Mouse (Mus musculus) liver, postnatal 0 days (tissue): ENCODE results near the gene M1ap. TPM values are rescaled to one million over a fixed set of nuclear protein-coding genes. Genes with fewer than 3 reads are reported as not detected.
A peak's percentile ranks its signal among the peaks of the same experiment; 100 is the strongest.

Source experiments
- ATAC-seq: fragments of 200-750 bp; cut with Nextera tagmentation; 2 replicates; pipeline ENCODE4 v1.8.0; 2017; ENCODE audit warnings: mild to moderate bottlenecking, moderate library complexity
- DNase-seq: peaks from one replicate; pipeline ENCODE4 v3.0.0-alpha.2; 2016
- H3K27ac ChIP-seq: fragments of 300-500 bp; sonication (generic); 2 replicates; pipeline ENCODE4 v1.5.1; 2014; ENCODE audit warnings: antibody characterized with exemption, moderate library complexity, mild to moderate bottlenecking, low read depth
- H3K27me3 ChIP-seq: fragments of 300-500 bp; sonication (generic); 2 replicates; pipeline ENCODE4 v1.6.1; 2014; ENCODE audit warnings: low read length, control low read depth, mixed read lengths; ENCODE audit not compliant: insufficient read depth
- H3K36me3 ChIP-seq: fragments of 300-500 bp; sonication (generic); replicated peaks from 2 replicates; pipeline ENCODE4 v1.6.1; 2014; ENCODE audit warnings: mild to moderate bottlenecking, control low read depth, low read length, moderate library complexity, mixed read lengths; ENCODE audit not compliant: insufficient read depth
- H3K4me1 ChIP-seq: fragments of 300-500 bp; sonication (generic); 2 replicates; pipeline ENCODE4 v1.6.1; 2014; ENCODE audit warnings: antibody characterized with exemption, mild to moderate bottlenecking, control low read depth; ENCODE audit not compliant: insufficient read depth
- H3K4me2 ChIP-seq: fragments of 300-500 bp; sonication (generic); 2 replicates; pipeline ENCODE4 v1.6.1; 2014; ENCODE audit warnings: low read depth, mild to moderate bottlenecking, low read length, moderate library complexity, mixed read lengths
- H3K4me3 ChIP-seq: fragments of 300-500 bp; sonication (generic); 2 replicates; pipeline ENCODE4 v1.5.1; 2014; ENCODE audit warnings: low read depth, low read length
- H3K9ac ChIP-seq: fragments of 300-500 bp; sonication (generic); replicated peaks from 2 replicates; pipeline ENCODE4 v1.6.1; 2014; ENCODE audit warnings: mild to moderate bottlenecking, moderate library complexity
- H3K9me3 ChIP-seq: fragments of 300-500 bp; sonication (generic); 2 replicates; pipeline ENCODE4 v1.6.1; 2016; ENCODE audit warnings: mild to moderate bottlenecking, control low read depth, low read length, mixed read lengths
- CTCF ChIP-seq: sonication (generic); IDR thresholded peaks from 2 replicates; pipeline ENCODE4 v1.5.1; 2016; ENCODE audit warnings: antibody characterized with exemption, low read depth
- EP300 ChIP-seq: IDR thresholded peaks from 2 replicates; pipeline ENCODE4 v1.6.1; 2016; ENCODE audit warnings: antibody characterized with exemption, low read depth, mild to moderate bottlenecking
- WGBS: fragments of 180-500 bp; shearing (Covaris S2); extraction: QIAGEN DNeasy Blood & Tissue Kit; methylation state at CpG from one replicate; pipeline ENCODE4 v1.1.7; 2014; ENCODE audit not compliant: insufficient replicate concordance; 5-methylcytosine and 5-hydroxymethylcytosine counted together
- polyA plus RNA-seq: library from polyadenylated mRNA; unstranded; fragments of >200 nt; fragmentation: Nextera tagmentation; extraction: Ambion mirVana; gene quantifications from 2 replicates; pipeline ENCODE4 v1.2.1, GENCODE M21; 2015

The M1ap gene
- polyA plus RNA-seq, 1 experiment from 2014 or later = 4.3 TPM

DNA sequence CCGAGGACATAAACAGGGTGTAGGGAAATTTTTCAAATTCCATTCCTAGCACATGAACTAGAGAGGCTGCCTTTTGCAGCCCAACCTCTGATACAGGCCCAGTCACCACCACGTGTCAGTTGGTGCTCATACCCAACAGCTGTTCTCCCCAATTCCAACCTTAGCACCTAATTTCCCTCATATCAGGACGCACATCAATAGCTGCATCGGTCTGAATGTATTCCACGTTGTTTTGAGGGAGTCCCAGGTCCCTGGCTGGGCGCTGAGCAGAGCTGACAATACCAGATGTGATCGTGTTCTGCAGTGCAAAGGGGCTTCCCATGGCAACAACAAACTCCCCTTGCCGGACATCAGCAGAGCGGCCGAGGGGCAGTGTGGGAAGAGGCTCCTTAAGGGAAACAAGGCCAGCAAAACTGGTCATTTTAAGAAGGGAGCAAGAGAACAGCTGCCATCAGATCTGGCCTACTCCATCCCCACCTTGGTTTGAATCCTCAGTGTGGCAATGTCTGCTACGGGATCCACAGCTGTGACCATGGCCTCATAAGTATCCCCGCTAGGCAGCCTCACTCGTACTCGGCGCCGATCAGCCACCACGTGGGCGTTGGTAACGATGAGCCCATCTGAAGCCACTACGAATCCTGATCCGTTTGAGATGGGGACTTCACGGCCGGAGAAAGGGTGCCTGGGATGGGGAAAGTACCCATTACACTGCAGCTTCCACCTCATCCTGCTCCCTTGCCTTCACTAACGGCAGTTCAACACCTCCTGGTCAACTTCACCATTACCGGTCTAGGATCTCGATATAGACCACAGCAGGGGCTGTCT is 106.6 kb downstream of the M1ap start:
- H3K4me3 ChIP-seq = peak overlapping the region; percentile 92
- ATAC-seq = no peak
- peak; percentile 58 for DNase-seq
- WGBS = 2% methylated on average over 26 of the region's 26 CpGs
- H3K36me3 ChIP-seq = peaks cover 32% of the 10 kb centered on the region
- H3K4me1 ChIP-seq = peaks cover 23% of the 10 kb centered on the region
- no peak for TF ChIP-seq CTCF
- TF ChIP-seq EP300 = no peak
- H3K9me3 ChIP-seq = no peaks in the 10 kb centered on the region
- H3K27ac ChIP-seq = peak overlapping the region; percentile 95
- peak overlapping the region; percentile 99 for H3K4me2 ChIP-seq
- no peaks in the 10 kb centered on the region for H3K27me3 ChIP-seq
- peak overlapping the region; percentile 95 for H3K9ac ChIP-seq

DNA sequence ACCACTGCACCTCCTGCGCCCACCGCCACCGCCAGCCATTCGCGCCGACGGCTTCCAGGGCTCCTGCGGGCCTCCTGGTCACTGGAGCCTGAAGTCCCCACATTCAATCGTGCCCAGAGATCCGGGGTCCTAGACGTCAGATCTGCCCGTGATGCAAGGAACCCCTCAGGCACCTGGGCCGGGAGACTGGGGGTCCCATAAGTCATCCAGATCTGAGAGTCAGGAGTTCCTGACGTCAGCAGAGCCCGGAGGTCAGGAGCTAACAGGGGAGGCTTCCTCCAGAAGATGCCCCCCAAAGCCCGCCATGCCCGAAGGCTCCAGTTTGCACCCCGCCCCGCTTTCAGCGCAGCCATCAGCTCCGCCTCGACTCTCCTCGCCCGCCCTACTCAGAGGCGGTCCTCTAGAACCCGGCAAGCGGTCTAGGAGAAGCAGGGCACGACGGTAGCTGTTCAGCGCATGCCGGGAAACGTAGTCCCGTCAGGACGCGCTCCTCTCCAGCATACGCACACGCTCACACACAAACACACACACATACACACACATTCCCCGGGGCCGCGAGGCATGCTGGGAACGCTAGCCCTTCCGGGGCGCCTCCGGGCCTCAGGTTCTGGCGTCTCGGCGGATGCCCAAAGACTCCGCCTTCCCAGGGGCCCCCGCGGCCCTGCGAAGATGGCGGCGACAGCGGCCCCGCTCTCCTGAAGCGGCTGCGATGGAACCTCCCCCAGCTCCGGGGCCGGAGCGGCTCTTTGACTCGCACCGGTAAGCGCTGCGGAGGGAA is 107.6 kb downstream of the M1ap start, which contains the start of gene Aup1:
TSS of gene Aup1 (plus strand) at position 448 of the 778 bp plus-strand sequence.
- TF ChIP-seq CTCF (no peak), EP300 (peak; percentile 83)
- Histone ChIP-seq H3K4me1 (peaks cover 25% of the 10 kb centered on the region), H3K27me3 (no peaks in the 10 kb centered on the region), H3K27ac (peak within 1 kb of the TSS; percentile 95), H3K4me3 (peak within 1 kb of the TSS; percentile 92), H3K4me2 (peak within 1 kb of the TSS; percentile 99), H3K9ac (peak within 1 kb of the TSS; percentile 95), H3K36me3 (peaks cover 32% of the 10 kb centered on the region), H3K9me3 (no peaks in the 10 kb centered on the region)
- WGBS = under 1% methylated on average over 56 of the region's 64 CpGs
- DNase-seq (peak; percentile 98), ATAC-seq (peak; percentile 91)

DNA sequence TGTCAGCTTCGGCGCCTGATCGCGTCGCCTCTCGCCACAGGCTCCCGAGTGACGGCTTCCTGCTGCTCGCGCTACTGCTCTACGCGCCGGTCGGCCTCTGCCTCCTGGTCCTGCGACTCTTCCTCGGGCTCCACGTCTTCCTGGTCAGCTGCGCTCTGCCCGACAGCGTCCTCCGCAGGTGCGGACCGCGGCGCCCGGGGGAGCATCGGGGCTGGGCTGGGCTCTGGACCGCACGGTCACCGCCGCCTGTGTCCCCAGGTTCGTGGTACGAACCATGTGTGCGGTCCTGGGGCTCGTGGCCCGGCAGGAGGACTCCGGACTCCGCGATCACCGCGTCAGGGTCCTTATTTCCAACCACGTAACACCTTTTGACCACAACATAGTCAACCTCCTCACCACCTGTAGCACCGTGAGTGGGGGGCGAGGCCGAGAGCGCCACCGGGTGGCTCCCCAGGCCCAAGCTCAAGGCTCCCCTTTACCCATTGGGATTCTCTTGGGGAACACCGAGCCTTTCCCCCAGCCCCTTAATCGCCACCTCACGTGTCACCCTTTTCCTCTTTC is 108.2 kb downstream of the M1ap start, which contains the start of gene Htra2:
TSS of gene Htra2 (minus strand) at position 403 of the 561 bp plus-strand sequence.
- Histone ChIP-seq H3K27ac (peak within 1 kb of the TSS; percentile 95), H3K4me1 (peaks cover 25% of the 10 kb centered on the region), H3K36me3 (peaks cover 32% of the 10 kb centered on the region), H3K4me3 (peak within 1 kb of the TSS; percentile 92), H3K4me2 (peak within 1 kb of the TSS; percentile 99), H3K9me3 (no peaks in the 10 kb centered on the region), H3K27me3 (no peaks in the 10 kb centered on the region), H3K9ac (peak within 1 kb of the TSS; percentile 95)
- no peak for DNase-seq
- no peak for TF ChIP-seq EP300
- TF ChIP-seq CTCF = peak; percentile 69
- ATAC-seq = peak; percentile 22
- WGBS = 0% methylated on average over 49 of the region's 50 CpGs

DNA sequence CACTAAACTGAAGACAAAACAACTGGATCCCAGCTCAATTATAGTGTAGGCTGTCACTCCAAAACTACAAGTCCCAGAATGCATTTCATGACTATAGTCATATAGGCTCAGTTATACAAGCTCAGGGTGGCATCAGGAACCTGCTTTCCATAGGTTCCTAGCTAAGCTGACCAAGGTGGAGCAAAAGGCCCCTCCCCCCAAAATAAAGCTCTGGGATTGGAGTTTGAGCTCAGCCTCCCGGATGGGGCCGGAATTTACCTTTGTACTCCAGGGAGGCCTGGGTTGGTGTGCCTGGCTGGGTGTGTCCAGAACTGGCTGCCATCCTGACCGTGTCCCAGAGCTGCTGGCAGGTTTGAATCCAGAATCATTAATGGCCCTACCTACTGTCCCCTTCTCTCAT is 111.1 kb downstream of the M1ap start, which contains the start of gene Dqx1:
TSS of gene Dqx1 (plus strand) at position 55 of the 400 bp plus-strand sequence.
- Histone ChIP-seq H3K27ac (peak within 1 kb of the TSS; percentile 90), H3K4me2 (peak within 1 kb of the TSS; percentile 70), H3K9me3 (no peaks in the 10 kb centered on the region), H3K4me3 (peak within 1 kb of the TSS; percentile 38), H3K36me3 (peaks cover 17% of the 10 kb centered on the region), H3K4me1 (peaks cover 24% of the 10 kb centered on the region), H3K27me3 (peaks cover 6% of the 10 kb centered on the region), H3K9ac (peak within 1 kb of the TSS; percentile 58)
- 69% methylated on average over 3 of the region's 3 CpGs for WGBS
- ATAC-seq (peak; percentile 60), DNase-seq (peak; percentile 75)
- TF ChIP-seq CTCF (no peak), EP300 (peak; percentile 58)

DNA sequence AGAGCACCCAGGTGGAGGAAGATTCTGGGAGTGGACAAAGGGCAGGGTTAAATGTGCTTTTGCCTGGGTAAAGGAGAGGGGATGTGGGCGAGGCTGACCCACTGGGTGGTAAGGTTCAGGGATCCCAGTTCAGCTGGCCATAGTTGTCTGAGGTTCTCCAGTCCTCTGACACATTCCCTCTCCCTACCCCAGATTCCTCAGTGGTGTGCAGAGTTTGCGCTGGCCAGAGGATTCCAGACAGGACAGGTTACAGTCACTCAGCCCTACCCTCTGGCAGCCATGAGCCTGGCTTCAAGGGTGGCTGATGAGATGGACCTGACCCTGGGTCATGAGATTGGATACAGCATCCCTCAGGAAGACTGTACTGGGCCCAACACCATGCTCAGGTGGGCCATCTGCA is 112.0 kb downstream of the M1ap start:
- peaks cover 17% of the 10 kb centered on the region for H3K36me3 ChIP-seq
- H3K4me3 ChIP-seq = peak overlapping the region; percentile 38
- H3K27me3 ChIP-seq = peaks cover 16% of the 10 kb centered on the region
- no peak for TF ChIP-seq EP300
- no peak for TF ChIP-seq CTCF
- 96% methylated on average over 2 of the region's 2 CpGs for WGBS
- no peak for ATAC-seq
- peak overlapping the region; percentile 90 for H3K27ac ChIP-seq
- no peaks in the 10 kb centered on the region for H3K9me3 ChIP-seq
- H3K9ac ChIP-seq = peak overlapping the region; percentile 58
- peak overlapping the region; percentile 70 for H3K4me2 ChIP-seq
- H3K4me1 ChIP-seq = peaks cover 15% of the 10 kb centered on the region
- no peak for DNase-seq
